Mouse (Mus musculus): Measurements from ENCODE around the gene T2.
A peak's percentile ranks its signal among the peaks of the same experiment; 100 is the strongest.
"Not testable (repeated sequence)": the region's sequence is repeated elsewhere in the genome, so short reads cannot be mapped to it uniquely, and the experiment has no call there.

The T2 gene

GRCm38 (mm10) chr17:8367514-8368480 is 12.0 kb downstream of the T2 start:
- peak; percentile 6 for DNase-seq (ENCODE audit: low read depth)

GRCm38 (mm10) chr17:8368570-8368969 is 12.8 kb downstream of the T2 start:
- DNase-seq (ENCODE audit: low read depth), result no peak

GRCm38 (mm10) chr17:8369171-8369570 is 13.4 kb downstream of the T2 start:
- no peak for DNase-seq (ENCODE audit: low read depth)

- DNase-seq (ENCODE audit: low read depth), result no peak
Measured at GRCm38 (mm10) chr17:8370634-8371229, 14.9 kb downstream of the T2 start.

- DNase-seq (ENCODE audit: low read depth), result no peak
Measured at GRCm38 (mm10) chr17:8371834-8372233, 16.0 kb downstream of the T2 start.

GRCm38 (mm10) chr17:8372286-8373046 is 16.7 kb downstream of the T2 start:
- peak; percentile 44 for DNase-seq (ENCODE audit: low read depth)

- no peak for DNase-seq (ENCODE audit: low read depth)
Measured at GRCm38 (mm10) chr17:8377298-8377697, 21.5 kb downstream of the T2 start.

- DNase-seq (ENCODE audit: low read depth), result no peak
Measured at GRCm38 (mm10) chr17:8385441-8385840, 29.6 kb downstream of the T2 start.

- no peak for DNase-seq (ENCODE audit: low read depth)
Measured at GRCm38 (mm10) chr17:8388463-8388862, 32.7 kb downstream of the T2 start.

- DNase-seq (ENCODE audit: low read depth), result no peak
Measured at GRCm38 (mm10) chr17:8388990-8389789, 33.4 kb downstream of the T2 start.

GRCm38 (mm10) chr17:8389790-8390095 is 34.0 kb downstream of the T2 start:
- DNase-seq (ENCODE audit: low read depth), result no peak

- no peak for DNase-seq (ENCODE audit: low read depth)
Measured at GRCm38 (mm10) chr17:8390487-8390886, 34.7 kb downstream of the T2 start.

- no peak for DNase-seq (ENCODE audit: low read depth)
Measured at GRCm38 (mm10) chr17:8396371-8396770, 40.6 kb downstream of the T2 start.

- no peak for DNase-seq (ENCODE audit: low read depth)
Measured at GRCm38 (mm10) chr17:8397946-8398345, 42.2 kb downstream of the T2 start.

- DNase-seq (ENCODE audit: low read depth), result not testable (repeated sequence)
Measured at GRCm38 (mm10) chr17:8403932-8404331, 48.1 kb downstream of the T2 start.

- DNase-seq (ENCODE audit: low read depth), result no peak
Measured at GRCm38 (mm10) chr17:8406285-8406684, 50.5 kb downstream of the T2 start.

GRCm38 (mm10) chr17:8408002-8408401 is 52.2 kb downstream of the T2 start:
- DNase-seq (ENCODE audit: low read depth), result not testable (repeated sequence)

GRCm38 (mm10) chr17:8408589-8409295 is 53.0 kb downstream of the T2 start:
- DNase-seq (ENCODE audit: low read depth), result no peak

GRCm38 (mm10) chr17:8410330-8410729 is 54.5 kb downstream of the T2 start:
- DNase-seq (ENCODE audit: low read depth), result no peak

GRCm38 (mm10) chr17:8413656-8414055 is 57.9 kb downstream of the T2 start:
- no peak for DNase-seq (ENCODE audit: low read depth)

GRCm38 (mm10) chr17:8415533-8415932 is 59.7 kb downstream of the T2 start:
- DNase-seq (ENCODE audit: low read depth), result no peak

All from fibroblast of lung, adult 2 months (primary cell).